17 mouse cellular contexts compared by ENCODE assay signal in the genomic region with DNA sequence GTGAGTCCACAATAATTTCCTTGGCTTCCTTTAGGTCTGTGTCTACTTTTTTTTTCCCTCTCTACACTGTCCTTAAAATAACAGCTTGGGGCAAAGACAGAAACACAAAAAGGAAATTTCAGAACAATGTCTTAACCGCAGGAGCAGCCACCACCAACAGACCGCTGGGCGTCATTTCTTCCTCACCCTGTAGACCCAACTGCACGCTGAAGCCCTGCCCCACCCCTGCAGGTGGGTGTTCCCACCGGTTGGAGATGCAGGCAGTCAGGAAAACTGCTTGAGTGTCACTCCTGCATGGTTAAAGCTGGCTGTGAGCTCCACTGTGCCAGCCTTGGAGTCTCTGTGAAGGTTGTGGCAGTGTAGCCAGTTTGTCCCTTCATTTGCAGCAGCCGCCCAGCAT. TPM values are rescaled to one million over a fixed set of nuclear protein-coding genes. Genes with fewer than 3 reads are reported as not detected.
DNase-seq lines count a peak whose midpoint lies in the region; ATAC-seq and TF ChIP-seq lines count a peak whose summit lies in the region.
"Had no signal": no experiment of that assay in that cellular context is flagged by ENCODE, and none has a peak within 500 bp of the region (broad histone marks: within the 10 kb centered on the region; RNA-seq: fewer than 3 reads in every experiment).

No protein-coding gene starts in this region.

- WGBS in heart, embryonic 14.5 days: 24% methylated on average over 6 of the region's 6 CpGs
- 22% methylated on average over 6 of the region's 6 CpGs for WGBS in liver, postnatal 0 days (ENCODE audit: insufficient replicate concordance)

- peak overlapping the region; percentile 11; the same call in 1 of the 2 replicates for H3K4me2 ChIP-seq in heart, embryonic 14.5 days (ENCODE audit: low read length)
- H3K4me2 ChIP-seq in liver, postnatal 0 days (ENCODE audit: low read depth, low read length): no peak overlapping the region
- H3K4me2 ChIP-seq: kidney, embryonic 15.5 days; limb, embryonic 13.5 days had no signal

- no peaks in the 10 kb centered on the region for H3K27me3 ChIP-seq in heart, embryonic 14.5 days (ENCODE audit: control insufficient read depth, insufficient read depth, low read length)
- H3K27me3 ChIP-seq in liver, postnatal 0 days (ENCODE audit: insufficient read depth, low read length): peaks cover 1% of the 10 kb centered on the region; the same call in 1 of the 2 replicates

- TF ChIP-seq EP300 in liver, postnatal 0 days (IDR thresholded peaks at IDR 0.05; ENCODE audit: low read depth): no peak

- no peaks in the 10 kb centered on the region for H3K9me3 ChIP-seq in heart, embryonic 14.5 days (ENCODE audit: control insufficient read depth, low read length)
- no peaks in the 10 kb centered on the region for H3K9me3 ChIP-seq in liver, postnatal 0 days (ENCODE audit: low read length)
- H3K9me3 ChIP-seq: kidney, embryonic 15.5 days; limb, embryonic 13.5 days; midbrain, embryonic 10.5 days had no signal

- DNase-seq in heart, adult 11 months: no peak
- DNase-seq in thymus, postnatal 14 days: peak; percentile 6
- no peak for DNase-seq in thymus, postnatal 25 days
- DNase-seq in liver, postnatal 0 days: peak; percentile 19
- DNase-seq in right cerebral cortex, postnatal 4 days: no peak
- no peak for DNase-seq in adrenal gland, postnatal 10 days
- no peak for DNase-seq in gastrocnemius, adult 2 months
- DNase-seq: cerebellum, postnatal 14 days; forebrain, postnatal 0 days; gastrocnemius, postnatal 10 days had no signal

- ATAC-seq in heart, embryonic 14.5 days (ENCODE audit: insufficient number of reproducible peaks, insufficient read depth, low FRiP score, low read depth): no peak
- no peak for ATAC-seq in liver, postnatal 0 days
- ATAC-seq: activated CD4-positive, CD25-positive, alpha-beta regulatory T cell, adult 4 months; forebrain, postnatal 0 days had no signal

- peak overlapping the region; percentile 47 for H3K9ac ChIP-seq in heart, embryonic 14.5 days (ENCODE audit: low read length)
- no peak overlapping the region for H3K9ac ChIP-seq in liver, postnatal 0 days (replicated peaks)
- H3K9ac ChIP-seq: forebrain, postnatal 0 days; kidney, embryonic 15.5 days; limb, embryonic 13.5 days had no signal

- no peak for TF ChIP-seq CTCF in liver, postnatal 0 days (IDR thresholded peaks at IDR 0.05; ENCODE audit: low read depth)
- TF ChIP-seq CTCF in gastrocnemius, adult 2 months (IDR thresholded peaks at IDR 0.05): no peak

- H3K36me3 ChIP-seq in heart, embryonic 14.5 days (ENCODE audit: control insufficient read depth, insufficient read depth, low read length): peaks cover 12% of the 10 kb centered on the region
- no peaks in the 10 kb centered on the region for H3K36me3 ChIP-seq in liver, postnatal 0 days (replicated peaks; ENCODE audit: insufficient read depth, low read length)
- H3K36me3 ChIP-seq: kidney, embryonic 15.5 days; limb, embryonic 13.5 days; midbrain, embryonic 10.5 days had no signal

- H3K4me3 ChIP-seq in heart, embryonic 14.5 days (ENCODE audit: control insufficient read depth in 1 of 2, insufficient read depth in 1 of 2, low read depth in 1 of 2, low read length in 2 of 2): no peak overlapping the region
- H3K4me3 ChIP-seq in liver, postnatal 0 days (ENCODE audit: low read depth, low read length): no peak overlapping the region
- H3K4me3 ChIP-seq in gastrocnemius, adult 2 months: no peak overlapping the region
- H3K4me3 ChIP-seq: kidney, embryonic 15.5 days; layer of hippocampus, adult 2 months; limb, embryonic 13.5 days; midbrain, embryonic 10.5 days had no signal

- H3K27ac ChIP-seq in heart, embryonic 14.5 days (replicated peaks in 1 of 2; ENCODE audit: control insufficient read depth in 1 of 2, insufficient read depth in 1 of 2, low read depth in 2 of 2, low read length in 2 of 2): peak overlapping the region in 1 of 2 experiments; percentile 53; a peak in 1 of 4 replicates
- no peak overlapping the region for H3K27ac ChIP-seq in liver, postnatal 0 days (ENCODE audit: low read depth)
- no peak overlapping the region for H3K27ac ChIP-seq in gastrocnemius, adult 2 months
- H3K27ac ChIP-seq: kidney, embryonic 15.5 days; layer of hippocampus, adult 2 months; limb, embryonic 13.5 days; midbrain, embryonic 10.5 days had no signal

- intact Hi-C loops in gastrocnemius, adult 2 months (cut with DNase I): no loop called here

- peaks cover 10 to 53% of the 10 kb centered on the region in 2 experiments for H3K4me1 ChIP-seq in heart, embryonic 14.5 days (ENCODE audit: control insufficient read depth in 2 of 2, insufficient read depth in 2 of 2, low read length in 2 of 2)
- no peaks in the 10 kb centered on the region for H3K4me1 ChIP-seq in liver, postnatal 0 days (ENCODE audit: insufficient read depth)

RNA-seq across cellular contexts. Expression of a gene that starts 6.5 kb away (rescaled TPM):
- polyA plus RNA-seq in heart, embryonic 14.5 days (2014; fragmentation: Nextera tagmentation; extraction: Ambion mirVana): 69.5 and 71.1 TPM in 2 replicates
- 1.9 TPM in 2 replicates for polyA plus RNA-seq in liver, postnatal 0 days (2015; fragmentation: Nextera tagmentation; extraction: Ambion mirVana)
- total RNA-seq in adrenal gland, postnatal 10 days (2021): 1 to 10 TPM; 3.0 to 5.2 TPM
- under 1 TPM in 1 of 2 experiments, not detected in 1; 0.03 TPM for total RNA-seq in gastrocnemius, adult 2 months (2021)
- polyA plus RNA-seq: C2C12 had no signal

RNA-seq across cellular contexts. Expression of a gene that starts 47.1 kb away (rescaled TPM):
- polyA plus RNA-seq in heart, embryonic 14.5 days (2014; fragmentation: Nextera tagmentation; extraction: Ambion mirVana): 24.8 and 27.6 TPM in 2 replicates
- polyA plus RNA-seq in liver, postnatal 0 days (2015; fragmentation: Nextera tagmentation; extraction: Ambion mirVana): 12.1 TPM in 2 replicates
- 10 to 100 TPM; 16.1 to 23.9 TPM for total RNA-seq in adrenal gland, postnatal 10 days (2021)
- 10 to 100 TPM in 1 of 2 experiments, 1 to 10 TPM in 1; 9.9 to 10.3 TPM for total RNA-seq in gastrocnemius, adult 2 months (2021)

Comparison
In these comparisons a context has a peak if more than half of its experiments do, and no peak if none do; other contexts are left out.
1. DNase-seq: peak in thymus, postnatal 14 days (single experiment) and liver, postnatal 0 days (single experiment); none in heart, adult 11 months (single experiment), thymus, postnatal 25 days (single experiment), right cerebral cortex, postnatal 4 days (single experiment), adrenal gland, postnatal 10 days (single experiment) and gastrocnemius, adult 2 months (single experiment).